Mouse (Mus musculus) E14TG2a.4 (cell line): ENCODE measurements around the gene Ccnk.

Experiments used
- H3K27me3 ChIP-seq: 2 replicates; pipeline ENCODE4 v1.6.1; 2014; ENCODE audit warnings: low read length, control low read depth; ENCODE audit not compliant: insufficient read depth
- H3K36me3 ChIP-seq: 2 replicates; pipeline ENCODE4 v1.6.1; 2014; ENCODE audit warnings: low read length, control low read depth; ENCODE audit not compliant: insufficient read depth
- H3K4me1 ChIP-seq: replicated peaks from 2 replicates; pipeline ENCODE4 v1.6.1; 2014; ENCODE audit warnings: low read depth, low read length, control low read depth
- H3K4me3 ChIP-seq: replicated peaks from 2 replicates; pipeline ENCODE4 v1.5.1; 2014; ENCODE audit warnings: mild to moderate bottlenecking, low read length
- H3K9me3 ChIP-seq: 2 replicates; pipeline ENCODE4 v1.6.1; 2014; ENCODE audit warnings: low read length, control low read depth
- CTCF ChIP-seq: conservative IDR thresholded peaks from 2 replicates; pipeline ENCODE4 v1.5.1; 2014; ENCODE audit warnings: low read length
- NANOG ChIP-seq: IDR thresholded peaks from 2 replicates; pipeline ENCODE4 v1.6.1; 2014; ENCODE audit warnings: borderline replicate concordance, low read length, mixed read lengths
- POU5F1 ChIP-seq: IDR thresholded peaks from 2 replicates; pipeline ENCODE4 v1.6.1; 2014; ENCODE audit warnings: low read length, borderline replicate concordance

Gene Ccnk

GRCm38 (mm10) chr12:108176366-108176765, 3.0 kb upstream of the Ccnk start:
- no peaks in the 10 kb centered on the region for H3K9me3 ChIP-seq
- H3K4me1 ChIP-seq: peaks cover 28% of the 10 kb centered on the region
- TF ChIP-seq NANOG (no peak), CTCF (no peak), POU5F1 (no peak)
- H3K36me3 ChIP-seq: peaks cover 6% of the 10 kb centered on the region
- H3K4me3 ChIP-seq: no peak overlapping the region
- H3K27me3 ChIP-seq: no peaks in the 10 kb centered on the region

GRCm38 (mm10) chr12:108178331-108179245, 791 bp upstream of the Ccnk start:
- TF ChIP-seq CTCF (no peak), NANOG (no peak), POU5F1 (no peak)
- H3K4me3 ChIP-seq: peak overlapping the region; percentile 100
- peaks cover 27% of the 10 kb centered on the region for H3K36me3 ChIP-seq
- peaks cover 31% of the 10 kb centered on the region for H3K4me1 ChIP-seq
- no peaks in the 10 kb centered on the region for H3K9me3 ChIP-seq
- H3K27me3 ChIP-seq: no peaks in the 10 kb centered on the region

GRCm38 (mm10) chr12:108179246-108179320, 296 bp upstream of the Ccnk start, which contains the start of gene Setd3:
Gene Setd3 (minus strand): TSS chr12:108179314.
- TF ChIP-seq CTCF (no peak), NANOG (no peak), POU5F1 (no peak)
- peaks cover 32% of the 10 kb centered on the region for H3K36me3 ChIP-seq
- peaks cover 31% of the 10 kb centered on the region for H3K4me1 ChIP-seq
- H3K9me3 ChIP-seq: no peaks in the 10 kb centered on the region
- H3K4me3 ChIP-seq: peak within 1 kb of the TSS; percentile 100
- H3K27me3 ChIP-seq: no peaks in the 10 kb centered on the region

GRCm38 (mm10) chr12:108181716-108182115, 2.3 kb downstream of the Ccnk start:
- Histone ChIP-seq H3K4me3 (no peak overlapping the region), H3K9me3 (no peaks in the 10 kb centered on the region), H3K36me3 (peaks cover 57% of the 10 kb centered on the region), H3K4me1 (peaks cover 42% of the 10 kb centered on the region), H3K27me3 (no peaks in the 10 kb centered on the region)
- TF ChIP-seq CTCF (no peak), POU5F1 (no peak), NANOG (no peak)

- Histone ChIP-seq H3K4me1 (peaks cover 26% of the 10 kb centered on the region), H3K36me3 (peaks cover 96% of the 10 kb centered on the region), H3K4me3 (no peak overlapping the region), H3K27me3 (no peaks in the 10 kb centered on the region), H3K9me3 (no peaks in the 10 kb centered on the region)
- TF ChIP-seq POU5F1 (no peak), NANOG (no peak), CTCF (peak; percentile 35)
Measured at GRCm38 (mm10) chr12:108187541-108188091, 8.2 kb downstream of the Ccnk start.

- H3K4me1 ChIP-seq: peaks cover 17% of the 10 kb centered on the region
- H3K4me3 ChIP-seq: no peak overlapping the region
- no peaks in the 10 kb centered on the region for H3K27me3 ChIP-seq
- H3K36me3 ChIP-seq: peaks cover 99% of the 10 kb centered on the region
- TF ChIP-seq CTCF (no peak), POU5F1 (no peak), NANOG (no peak)
- no peaks in the 10 kb centered on the region for H3K9me3 ChIP-seq
Measured at GRCm38 (mm10) chr12:108193878-108194277, 14.5 kb downstream of the Ccnk start.

GRCm38 (mm10) chr12:108195761-108196160, 16.4 kb downstream of the Ccnk start:
- TF ChIP-seq CTCF: no peak
- no peak for TF ChIP-seq POU5F1
- no peak for TF ChIP-seq NANOG
- peaks cover 17% of the 10 kb centered on the region for H3K4me1 ChIP-seq
- H3K4me3 ChIP-seq: no peak overlapping the region
- H3K27me3 ChIP-seq: no peaks in the 10 kb centered on the region
- H3K9me3 ChIP-seq: no peaks in the 10 kb centered on the region
- H3K36me3 ChIP-seq: peaks cover 99% of the 10 kb centered on the region

- Histone ChIP-seq H3K27me3 (no peaks in the 10 kb centered on the region), H3K9me3 (no peaks in the 10 kb centered on the region), H3K4me3 (no peak overlapping the region), H3K4me1 (peaks cover 21% of the 10 kb centered on the region), H3K36me3 (peaks cover 96% of the 10 kb centered on the region)
- no peak for TF ChIP-seq NANOG
Measured at GRCm38 (mm10) chr12:108198447-108198846, 19.1 kb downstream of the Ccnk start.

- no peak overlapping the region for H3K4me3 ChIP-seq
- peaks cover 26% of the 10 kb centered on the region for H3K4me1 ChIP-seq
- no peaks in the 10 kb centered on the region for H3K27me3 ChIP-seq
- H3K36me3 ChIP-seq: peaks cover 95% of the 10 kb centered on the region
- H3K9me3 ChIP-seq: no peaks in the 10 kb centered on the region
- TF ChIP-seq POU5F1 (no peak), CTCF (no peak), NANOG (no peak)
Measured at GRCm38 (mm10) chr12:108200094-108200493, 20.7 kb downstream of the Ccnk start.
